ENCODE assay signal across 7 mouse cellular contexts in genomic region chrX:152974204-152974661, GRCm38 (mm10). TPM values are rescaled to one million over a fixed set of nuclear protein-coding genes. Genes with fewer than 3 reads are reported as not detected.
DNase-seq lines count a peak whose midpoint lies in the region; ATAC-seq lines count a peak whose summit lies in the region.

No protein-coding gene starts in this region.

- peaks cover 13% of the 10 kb centered on the region for H3K4me1 ChIP-seq in forebrain, embryonic 12.5 days
- H3K4me1 ChIP-seq in hindbrain, embryonic 12.5 days, result 0 out of 2 replicates have a peak, but pooled peaks cover 3% of the 10 kb centered on the region
- H3K4me1 ChIP-seq in neural tube, embryonic 13.5 days (replicated peaks), result peaks cover 5% of the 10 kb centered on the region

- H3K27ac ChIP-seq in forebrain, embryonic 12.5 days, result peak overlapping the region; percentile 90
- peak overlapping the region; percentile 67 for H3K27ac ChIP-seq in hindbrain, embryonic 12.5 days
- H3K27ac ChIP-seq in neural tube, embryonic 13.5 days (replicated peaks), result peak overlapping the region; percentile 72

- DNase-seq in MN1 (ENCODE audit: low spot score), result peak; percentile 57
- peak; percentile 66 to 92 for DNase-seq in left cerebral cortex, postnatal 25 days (ENCODE audit: low spot score in 2 of 2)
- DNase-seq in urinary bladder, postnatal 36 days (ENCODE audit: low spot score in 2 of 2), result no peak

- peaks cover 15% of the 10 kb centered on the region; the same call in 1 of the 2 replicates for H3K27me3 ChIP-seq in forebrain, embryonic 12.5 days
- H3K27me3 ChIP-seq in hindbrain, embryonic 12.5 days, result peaks cover 10% of the 10 kb centered on the region
- peaks cover 11% of the 10 kb centered on the region for H3K27me3 ChIP-seq in neural tube, embryonic 13.5 days

- H3K36me3 ChIP-seq in forebrain, embryonic 12.5 days (replicated peaks), result no peaks in the 10 kb centered on the region
- H3K36me3 ChIP-seq in hindbrain, embryonic 12.5 days, result no peaks in the 10 kb centered on the region
- H3K36me3 ChIP-seq in neural tube, embryonic 13.5 days, result no peaks in the 10 kb centered on the region

- no peaks in the 10 kb centered on the region for H3K9me3 ChIP-seq in forebrain, embryonic 12.5 days
- H3K9me3 ChIP-seq in hindbrain, embryonic 12.5 days (replicated peaks), result no peaks in the 10 kb centered on the region
- H3K9me3 ChIP-seq in neural tube, embryonic 13.5 days, result no peaks in the 10 kb centered on the region

- H3K9ac ChIP-seq in forebrain, embryonic 12.5 days, result no peak overlapping the region
- no peak overlapping the region for H3K9ac ChIP-seq in hindbrain, embryonic 12.5 days
- 0 out of 2 replicates have a peak overlapping the region, but pooled peaks have one; percentile 31 for H3K9ac ChIP-seq in neural tube, embryonic 13.5 days

- intact Hi-C loops in left cerebral cortex, postnatal 25 days (cut with DNase I), result no loop called here

- no peak overlapping the region for H3K4me3 ChIP-seq in forebrain, embryonic 12.5 days (replicated peaks)
- H3K4me3 ChIP-seq in hindbrain, embryonic 12.5 days, result no peak overlapping the region
- H3K4me3 ChIP-seq in neural tube, embryonic 13.5 days, result no peak overlapping the region

- H3K4me2 ChIP-seq in forebrain, embryonic 12.5 days, result peak overlapping the region; percentile 39
- peak overlapping the region; percentile 37 for H3K4me2 ChIP-seq in hindbrain, embryonic 12.5 days (replicated peaks)
- H3K4me2 ChIP-seq in neural tube, embryonic 13.5 days, result peak overlapping the region; percentile 38

- peak; percentile 64 for ATAC-seq in cerebellum, adult (ENCODE audit: insufficient number of reproducible peaks, low FRiP score, low TSS enrichment)
- ATAC-seq in forebrain, embryonic 12.5 days (ENCODE audit: low FRiP score), result peak; percentile 30; the same call in 1 of the 2 replicates
- ATAC-seq in hindbrain, embryonic 12.5 days (ENCODE audit: low FRiP score), result peak; percentile 39; the same call in 1 of the 2 replicates
- peak; percentile 45 for ATAC-seq in neural tube, embryonic 13.5 days (ENCODE audit: low read depth)

- WGBS in forebrain, embryonic 12.5 days, result 22% methylated on average over 9 of the region's 10 CpGs
- 14% methylated on average over 10 of the region's 10 CpGs for WGBS in hindbrain, embryonic 12.5 days
- 16% methylated on average over 10 of the region's 10 CpGs for WGBS in neural tube, embryonic 13.5 days

RNA-seq across cellular contexts. Expression of gene Usp51, which starts 32.0 kb away (rescaled TPM):
- 3.3 and 5.1 TPM in 2 replicates for polyA plus RNA-seq in forebrain, embryonic 12.5 days (2016; fragmentation: Nextera tagmentation; extraction: Ambion mirVana)
- polyA plus RNA-seq in hindbrain, embryonic 12.5 days (2016; fragmentation: Nextera tagmentation; extraction: Ambion mirVana), result 2.0 and 2.3 TPM in 2 replicates
- 1 to 10 TPM; 1.7 to 2.7 TPM for total RNA-seq in left cerebral cortex, postnatal 25 days (2021)
- 1.3 and 1.9 TPM in 2 replicates for polyA plus RNA-seq in neural tube, embryonic 13.5 days (2015; fragmentation: Nextera tagmentation; extraction: Ambion mirVana)

Comparison
In these comparisons a context has a peak if more than half of its experiments do, and no peak if none do; other contexts are left out.
1. DNase-seq: peak in MN1 (single experiment) and left cerebral cortex, postnatal 25 days (2 of 2); none in urinary bladder, postnatal 36 days (0 of 2).
2. Peak in every context shown above with its lines, with median percentiles within 50 percentile points of each other: ATAC-seq, H3K27ac ChIP-seq and H3K4me2 ChIP-seq.